Mouse (Mus musculus): Measurements from ENCODE around the gene Ly86.
A peak's percentile ranks its signal among the peaks of the same experiment; 100 is the strongest.

Ly86 gene

DNA sequence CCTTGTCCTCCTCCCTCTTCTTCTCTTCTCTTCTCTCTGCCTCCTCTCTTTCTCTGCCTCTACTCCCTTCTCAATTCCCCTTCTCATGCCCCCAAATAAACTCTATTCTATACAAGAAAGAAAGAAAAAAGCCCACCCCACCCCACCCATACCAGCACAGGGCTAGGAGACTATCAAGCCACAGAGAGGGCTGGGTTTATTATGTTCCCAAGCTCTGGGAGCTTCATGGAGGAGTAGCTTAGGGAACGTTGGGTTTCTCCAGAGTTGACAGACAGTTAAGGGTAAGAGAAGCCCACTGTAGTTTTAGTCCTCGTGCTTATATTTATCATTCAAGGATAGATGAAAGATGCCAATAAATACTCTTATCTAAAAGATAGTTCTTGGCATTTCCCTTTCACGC lies 88.7 kb downstream of the Ly86 start:
- no peak for DNase-seq

DNA sequence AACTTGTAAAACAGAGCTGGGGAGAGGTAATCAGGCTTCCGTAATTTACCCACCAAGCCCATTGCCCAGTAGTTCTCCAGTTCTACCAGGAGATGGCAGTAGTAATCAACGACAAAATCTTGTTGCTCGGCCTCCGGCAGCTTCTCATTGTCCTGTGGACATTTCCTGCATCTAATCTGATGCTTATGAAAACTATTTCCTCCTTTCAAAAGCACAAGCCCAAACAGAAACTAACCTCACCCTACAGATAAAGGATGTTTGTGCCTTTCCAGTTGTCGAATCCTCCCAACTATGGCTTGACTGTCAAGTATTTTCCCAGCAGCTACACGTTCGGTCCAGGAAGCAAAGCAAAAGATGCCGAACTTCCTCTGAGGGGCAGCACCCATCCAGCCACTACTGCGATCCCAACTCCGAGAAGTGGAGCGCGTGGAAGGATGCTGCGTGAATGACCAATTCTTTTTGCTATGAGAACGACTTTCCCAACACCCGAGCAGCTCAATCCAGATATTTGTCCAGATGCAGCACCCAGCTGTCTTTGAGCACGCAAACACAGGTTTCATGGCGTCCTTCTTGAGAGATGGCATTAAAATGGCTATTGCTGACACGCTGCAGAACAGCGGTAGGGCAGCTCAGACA lies 89.2 kb downstream of the Ly86 start:
- peak; percentile 91 for DNase-seq

DNA sequence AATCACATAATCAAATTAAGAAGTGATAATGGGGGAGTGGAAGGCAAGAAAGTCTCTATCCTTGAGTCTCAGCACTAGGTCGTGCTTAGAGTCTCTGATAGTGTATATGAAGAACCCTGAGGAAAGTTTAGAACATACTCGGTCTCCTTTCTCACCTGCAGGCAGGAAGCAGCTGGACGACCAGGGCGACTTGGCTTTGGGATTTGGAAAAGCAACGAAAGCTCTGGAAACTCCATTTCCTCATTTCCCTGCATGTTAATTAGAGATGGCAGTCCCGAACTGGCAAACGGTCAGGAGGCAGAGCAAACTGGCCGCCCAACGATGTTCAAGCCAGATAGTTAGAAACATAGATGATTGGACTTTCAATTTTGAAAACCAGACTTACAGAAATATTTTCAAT lies 89.8 kb downstream of the Ly86 start:
- no peak for DNase-seq

DNA sequence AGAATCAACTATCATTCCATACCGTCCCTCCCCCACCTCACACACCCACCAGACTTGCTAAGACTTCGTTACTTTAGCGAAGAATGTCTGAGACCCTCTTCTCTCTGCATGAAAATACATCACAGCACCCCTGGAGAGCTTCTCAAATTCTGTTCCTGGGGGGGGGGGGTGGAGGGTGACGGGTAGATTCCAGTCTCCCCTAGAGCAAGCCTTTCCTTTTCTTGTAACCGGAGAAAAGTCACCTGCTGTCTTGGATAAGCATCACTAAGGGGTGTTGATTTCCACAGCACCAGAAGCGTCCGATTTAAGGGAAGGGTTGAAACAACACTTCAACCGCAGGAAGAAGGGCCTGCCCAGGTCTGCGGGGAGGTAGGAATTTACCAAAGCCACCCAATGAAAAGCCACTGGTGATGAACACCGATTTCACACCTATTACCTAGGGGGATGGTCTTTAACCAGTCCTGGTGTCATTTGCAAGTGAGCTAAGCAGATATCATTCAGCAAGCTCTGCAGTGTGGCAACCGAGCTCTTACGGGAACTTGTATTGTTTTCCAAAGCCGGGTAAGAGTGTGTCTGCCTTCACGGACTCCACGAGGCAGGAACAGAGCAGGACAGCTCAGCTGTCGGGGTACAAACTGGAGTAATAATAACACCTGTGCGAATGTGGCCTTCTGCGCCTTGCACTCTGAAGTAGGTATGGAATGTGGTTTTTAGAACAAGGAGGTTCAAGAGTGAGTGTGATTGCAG lies 91.4 kb downstream of the Ly86 start:
- DNase-seq, result no peak

DNA sequence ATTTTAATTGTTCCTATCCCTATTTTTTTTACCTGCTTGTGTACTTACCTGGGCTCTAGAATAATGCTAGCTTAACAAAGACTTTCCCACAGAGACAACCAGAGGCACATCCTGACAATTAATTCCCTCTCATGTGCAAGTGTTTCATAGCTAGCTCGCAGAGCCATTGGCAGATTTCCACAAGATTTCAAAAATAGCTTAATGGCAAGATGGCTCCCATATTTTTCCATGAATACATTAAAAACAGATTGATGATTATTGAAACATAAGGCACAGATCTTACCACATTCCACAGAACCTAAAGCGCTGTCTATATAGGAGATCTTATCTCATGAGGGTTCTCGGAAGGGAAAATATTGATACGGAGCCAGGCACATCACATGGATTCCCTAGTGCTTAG lies 93.8 kb downstream of the Ly86 start:
- DNase-seq, result no peak

DNA sequence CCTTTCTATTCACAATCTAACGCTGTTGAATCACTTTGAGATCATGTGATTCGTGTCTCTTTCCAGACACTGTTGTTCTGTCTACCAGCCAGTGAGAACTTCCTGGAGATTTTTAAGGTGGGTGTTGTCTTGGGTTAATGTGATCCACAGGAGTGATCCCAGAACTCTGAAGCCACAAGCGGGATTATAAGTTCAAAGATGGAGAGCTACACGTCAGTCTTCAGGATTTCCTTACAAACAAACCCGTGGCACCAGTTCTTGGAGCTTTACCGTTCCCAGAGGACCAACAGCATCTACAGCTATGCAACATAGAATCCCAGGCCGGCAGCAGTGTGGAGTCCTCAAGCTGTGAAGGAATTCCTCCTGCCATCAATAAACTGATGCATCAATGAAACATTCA lies 94.5 kb downstream of the Ly86 start:
- no peak for DNase-seq

DNA sequence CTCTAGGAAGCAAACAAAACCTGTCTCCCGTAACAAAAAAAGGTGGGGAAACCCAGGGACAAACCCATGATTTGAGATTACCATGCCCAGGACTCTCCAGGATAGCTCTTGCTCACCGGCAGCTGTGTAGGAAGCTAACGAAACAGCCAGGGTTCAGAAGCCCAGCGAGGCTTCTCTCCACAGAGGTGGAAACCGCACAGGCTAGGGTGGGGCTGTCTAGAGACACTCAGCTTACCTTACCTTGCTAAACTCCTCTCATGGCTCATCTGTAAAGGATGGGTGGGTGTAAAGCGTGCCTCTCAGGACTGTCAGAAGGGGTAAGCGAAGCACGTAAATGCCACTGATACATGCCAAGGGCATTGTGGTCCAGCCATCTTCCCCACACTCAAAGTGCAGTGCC lies 94.9 kb downstream of the Ly86 start:
- DNase-seq, result no peak

DNA sequence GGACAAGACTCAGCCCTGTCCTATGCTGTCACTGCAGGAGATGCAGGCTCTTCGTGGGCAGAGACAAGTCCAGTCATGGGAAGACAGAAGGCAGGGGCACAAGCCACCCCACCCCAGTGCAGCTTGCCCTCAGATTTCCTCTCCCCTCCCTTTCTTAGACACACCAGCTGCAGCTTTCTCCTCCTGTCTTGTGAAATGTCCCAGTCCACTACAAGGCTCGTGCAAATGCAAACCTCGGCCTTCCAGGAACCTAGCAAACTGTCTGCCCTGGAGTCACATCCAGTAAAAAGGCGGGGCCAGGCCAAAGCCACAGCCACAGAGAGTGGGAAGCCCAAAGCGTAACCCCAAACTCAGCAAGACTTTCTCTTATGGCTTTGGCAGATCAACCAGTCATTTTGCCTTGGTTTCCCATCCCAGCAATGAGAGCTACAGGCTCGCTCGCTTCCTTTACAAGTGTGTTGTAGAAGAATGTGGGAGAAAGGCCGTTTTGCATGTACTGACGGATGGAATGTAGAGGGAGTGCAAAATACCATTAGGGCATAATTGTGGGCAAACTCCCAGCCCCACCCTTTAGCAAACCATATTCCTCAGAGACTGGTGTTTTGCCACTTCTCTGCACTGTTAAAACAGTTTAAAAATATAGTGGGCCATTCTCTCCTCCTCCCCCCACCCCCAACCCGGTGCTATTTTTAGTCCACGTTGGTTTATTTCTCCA lies 95.7 kb downstream of the Ly86 start:
- DNase-seq, result peak; percentile 60

DNA sequence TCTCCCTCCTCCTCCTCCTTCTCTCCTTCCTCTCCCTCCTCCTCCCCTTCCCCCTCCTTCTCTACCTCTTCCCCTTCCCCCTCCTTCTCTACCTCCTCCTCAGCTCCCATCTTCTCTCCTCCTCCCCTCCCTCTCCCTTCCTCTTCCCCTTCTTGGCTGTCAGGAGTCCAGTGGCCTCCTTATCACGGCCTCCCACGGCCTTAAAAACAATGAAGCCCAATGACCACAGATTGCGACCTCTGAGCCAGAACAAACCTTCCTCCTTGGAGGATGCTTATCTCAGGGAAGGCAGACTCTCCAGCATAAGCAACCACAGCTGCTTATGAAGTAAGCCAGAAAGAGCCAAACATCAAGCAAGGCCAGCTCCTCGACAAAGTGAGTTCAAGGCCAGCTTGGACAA lies 97.0 kb downstream of the Ly86 start:
- DNase-seq, result peak; percentile 65

DNA sequence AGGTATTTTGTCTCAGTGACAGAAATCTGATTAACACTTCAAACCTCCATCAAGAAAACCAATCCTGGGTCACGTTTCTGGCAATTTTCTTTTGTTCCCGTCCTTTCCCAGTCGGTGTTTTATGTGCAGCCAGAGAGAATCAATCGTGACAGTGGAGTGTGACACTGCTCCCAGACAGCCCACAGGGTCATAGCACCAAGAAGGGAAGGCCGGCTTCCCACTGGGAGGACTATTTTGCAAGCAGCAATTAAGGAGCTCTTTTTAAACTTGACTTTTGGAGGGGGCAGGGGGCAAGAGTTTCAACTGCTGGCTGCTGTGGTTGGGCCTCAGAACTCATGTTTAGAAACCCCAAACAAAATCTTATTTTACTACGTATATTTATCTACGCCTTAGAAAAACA lies 97.5 kb downstream of the Ly86 start:
- DNase-seq, result peak; percentile 48

DNA sequence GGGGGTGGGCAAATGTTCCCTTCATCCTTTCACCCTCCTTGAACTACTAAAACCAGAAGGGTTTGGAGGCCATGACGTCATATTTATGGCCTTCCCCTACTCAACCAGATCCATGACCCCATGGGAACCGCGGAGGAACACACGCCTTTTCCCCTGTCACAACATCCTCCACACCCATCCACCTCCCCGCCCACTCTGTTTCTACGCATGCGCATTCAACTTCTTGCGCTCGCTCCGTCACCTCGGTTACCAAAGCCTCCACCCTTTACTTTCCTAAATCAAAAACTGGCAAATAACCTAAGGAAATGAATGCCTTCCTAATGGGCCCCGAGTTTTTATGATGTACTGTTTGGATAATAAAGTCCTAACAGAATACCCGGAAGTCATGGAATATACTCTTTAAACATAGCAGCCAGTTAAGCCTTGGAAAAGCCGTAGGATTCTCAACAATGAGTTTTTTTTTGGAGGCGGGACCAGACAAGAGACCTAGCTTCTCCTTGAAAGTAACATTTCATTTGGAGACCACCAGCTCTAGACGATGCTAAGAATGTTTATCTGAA lies 101.8 kb downstream of the Ly86 start:
- DNase-seq, result peak; percentile 86

DNA sequence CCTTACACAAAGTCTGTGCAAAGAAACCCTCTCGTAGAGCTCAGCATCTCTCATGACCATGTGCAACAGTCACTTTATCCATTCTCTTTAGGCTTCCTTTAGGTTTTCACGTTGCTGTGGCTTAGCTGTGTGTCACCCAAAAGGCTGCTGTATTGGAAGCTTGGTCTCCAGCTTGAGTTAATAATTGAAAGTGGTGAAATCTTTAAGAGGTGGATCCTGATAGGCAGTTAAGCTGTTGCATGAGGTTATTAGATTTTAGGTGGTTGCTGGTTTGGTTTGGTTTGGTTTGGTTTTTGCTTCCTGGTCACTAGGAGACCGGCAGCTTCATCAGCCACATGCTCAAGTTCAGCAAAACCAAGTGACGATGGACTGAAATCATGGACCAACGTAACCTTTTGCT lies 106.0 kb downstream of the Ly86 start:
- DNase-seq, result no peak

DNA sequence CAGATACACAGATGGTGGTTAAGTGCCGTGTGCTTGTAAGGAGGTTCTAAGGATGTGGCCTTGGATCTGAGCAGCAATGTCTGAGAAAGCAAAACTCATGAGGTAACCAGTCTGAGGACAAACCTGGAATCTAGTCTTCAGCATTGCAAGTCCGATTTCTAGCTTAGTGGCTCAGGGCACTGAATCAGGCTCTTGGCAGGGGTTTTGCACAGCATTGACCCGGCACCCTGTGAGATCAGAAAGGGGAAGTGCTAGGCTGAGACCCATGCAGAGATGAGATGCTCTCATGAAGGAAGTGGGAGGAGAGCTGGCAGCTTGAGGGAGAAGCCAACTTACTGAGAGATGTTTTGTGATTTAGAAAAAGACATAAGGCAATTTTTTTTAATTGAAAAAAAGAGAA lies 106.5 kb downstream of the Ly86 start:
- peak; percentile 78 for DNase-seq

DNA sequence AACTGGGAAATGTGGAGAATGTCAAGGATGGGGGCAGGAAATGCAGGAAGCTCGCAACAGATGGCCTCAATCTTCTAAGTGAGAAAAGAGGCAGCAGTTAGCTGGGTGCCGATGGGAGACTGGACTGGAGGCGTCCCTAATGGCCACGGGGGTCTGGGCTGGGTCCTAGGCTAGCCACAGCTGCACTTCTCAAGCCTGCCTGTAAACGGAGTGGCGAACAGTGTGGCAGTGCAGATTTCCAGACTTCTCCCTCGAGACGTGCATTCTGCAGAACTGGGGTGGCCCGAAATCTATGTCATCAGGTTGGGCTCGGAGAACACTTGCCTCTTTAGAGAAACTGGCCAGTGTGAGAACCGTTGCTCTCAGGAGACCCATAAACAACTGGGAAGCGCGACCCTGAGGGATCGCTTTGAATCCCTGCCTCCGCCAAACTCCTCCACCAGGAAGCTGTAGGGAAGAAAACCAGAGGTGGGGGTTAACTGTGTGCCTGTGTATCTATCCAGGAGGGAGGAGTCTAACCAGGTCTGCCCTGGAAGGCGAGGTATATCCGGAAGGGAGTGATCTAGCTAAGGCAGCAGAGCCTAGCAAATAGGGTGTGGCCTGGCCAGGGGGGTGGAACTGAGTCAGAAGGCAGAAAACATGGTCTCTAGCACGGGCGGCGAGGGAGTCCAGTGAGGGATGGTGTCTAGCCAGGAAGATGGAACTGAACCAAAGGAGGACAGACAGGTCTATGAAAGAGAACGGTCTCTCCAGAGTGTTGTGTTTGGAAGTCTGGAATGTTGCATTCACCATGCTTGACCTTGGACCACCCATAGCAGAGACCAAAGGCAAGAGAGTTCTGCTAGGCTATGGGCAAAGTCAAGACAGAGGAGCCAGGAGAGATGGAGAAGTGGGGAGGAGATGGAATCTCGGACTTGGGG lies 107.3 kb downstream of the Ly86 start:
- peak; percentile 89 for DNase-seq

DNA sequence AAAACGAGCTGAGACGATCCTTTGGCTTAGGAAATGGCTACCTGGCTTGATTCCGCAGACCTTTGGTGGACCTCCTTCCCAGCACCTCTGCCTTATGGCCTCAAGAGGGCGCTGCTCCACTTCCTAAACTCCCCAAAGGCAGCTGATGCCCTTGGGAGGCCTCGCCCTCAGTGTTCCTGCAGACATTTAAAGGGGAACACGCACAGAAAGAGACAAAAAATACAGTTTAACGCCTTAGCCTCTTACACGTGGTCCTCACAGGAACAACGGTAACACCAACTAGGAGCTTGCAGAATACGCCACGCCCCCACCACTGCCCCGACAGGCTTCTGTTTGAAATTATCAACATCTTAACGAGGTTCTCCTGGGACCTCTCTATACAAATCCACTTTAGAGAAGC lies 108.2 kb downstream of the Ly86 start:
- DNase-seq, result peak; percentile 97

DNA sequence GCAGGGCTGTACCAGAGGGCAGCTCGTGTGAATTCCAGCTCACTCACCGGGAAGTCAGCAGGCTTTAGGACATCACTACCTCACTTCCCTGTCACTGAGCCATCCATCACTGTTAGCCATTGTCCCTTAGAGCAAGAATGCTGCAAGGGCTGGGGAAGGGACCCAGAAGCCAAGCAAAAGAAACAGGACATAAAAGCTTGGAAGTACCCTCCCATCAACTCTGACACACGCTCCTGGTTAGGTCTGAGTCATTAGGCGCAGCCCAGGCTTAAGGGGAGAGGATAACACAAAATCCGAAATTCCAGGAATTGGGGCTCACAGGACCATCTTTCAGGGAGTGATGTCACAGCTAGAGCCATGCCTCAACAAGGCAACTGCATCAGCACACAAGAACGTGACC lies 109.3 kb downstream of the Ly86 start:
- DNase-seq, result no peak

DNA sequence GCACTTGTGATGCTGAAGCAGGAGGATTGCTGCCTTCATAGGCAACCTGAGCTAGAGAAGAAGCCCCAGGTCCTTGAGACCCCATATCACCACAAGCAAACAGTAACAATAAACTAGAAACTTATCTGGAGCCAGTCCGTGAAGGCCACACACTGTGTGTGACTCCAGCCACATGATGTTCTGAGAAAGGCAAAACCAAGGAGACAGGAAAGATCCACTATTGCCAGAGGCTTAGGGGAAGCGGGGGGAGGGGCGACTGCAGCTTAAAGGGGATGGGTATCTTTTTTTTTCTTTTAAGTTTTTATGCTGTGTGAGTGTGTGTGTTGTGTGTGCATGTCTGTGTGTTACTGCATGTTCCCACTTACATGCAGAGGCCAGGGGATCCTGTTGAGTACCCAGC lies 110.6 kb downstream of the Ly86 start:
- DNase-seq, result no peak

DNA sequence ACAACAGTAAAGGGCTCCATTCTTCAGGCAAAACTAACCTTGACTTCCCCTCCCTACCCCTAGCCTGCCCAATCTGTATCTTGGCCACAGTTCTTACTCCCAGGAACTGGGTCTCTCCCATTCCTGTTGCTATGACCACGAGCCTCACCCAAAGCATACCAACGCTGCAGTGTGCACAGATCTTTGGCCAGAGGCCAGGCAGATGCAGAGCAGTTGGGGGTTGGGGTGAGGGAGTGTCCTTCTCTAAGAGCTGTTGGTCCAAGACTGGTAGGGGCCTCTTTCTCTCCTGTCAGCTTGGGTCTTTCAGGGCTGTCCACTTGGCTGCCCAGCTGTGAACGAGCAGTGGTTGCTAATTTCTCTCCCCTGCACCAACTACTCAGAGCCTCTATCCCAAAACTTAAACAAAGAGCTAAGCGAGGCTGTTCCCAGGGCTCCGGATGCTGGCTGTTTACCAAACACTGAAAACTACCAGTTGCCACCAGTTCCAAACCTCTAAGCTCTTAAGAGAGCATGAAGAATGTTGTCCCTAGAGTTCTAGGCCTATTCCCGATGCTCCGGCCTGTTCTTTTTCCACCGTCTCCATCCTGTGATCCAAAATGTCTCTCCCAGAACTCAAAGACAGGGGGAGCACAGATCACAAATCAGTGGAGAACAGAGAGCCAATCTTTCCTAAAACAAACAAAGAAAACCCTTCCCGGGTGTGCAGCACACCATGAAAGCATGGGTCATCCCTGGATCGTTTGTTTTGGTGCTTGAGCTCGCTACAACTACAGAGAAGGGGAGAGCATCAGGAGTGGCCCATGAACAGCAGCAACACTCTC lies 112.2 kb downstream of the Ly86 start:
- DNase-seq, result peak; percentile 95

DNA sequence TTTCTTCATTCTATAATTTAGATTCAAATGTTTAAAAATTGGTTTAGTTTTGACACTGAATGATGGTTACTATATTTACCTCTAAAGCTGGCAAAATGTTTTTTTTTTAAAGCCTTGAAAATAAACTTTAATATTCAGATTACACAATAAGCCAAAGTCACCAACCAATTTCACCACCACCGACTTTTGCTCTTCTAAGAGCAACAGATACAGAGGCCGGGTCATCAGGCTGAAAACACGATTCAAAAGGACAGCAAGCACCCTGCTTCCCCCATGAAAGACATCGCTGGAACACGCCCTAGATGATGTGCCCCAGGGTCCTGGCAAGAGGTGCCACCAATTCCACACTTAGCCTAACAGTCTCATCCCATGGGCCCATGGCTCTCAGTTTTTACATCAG lies 113.5 kb downstream of the Ly86 start:
- no peak for DNase-seq

DNA sequence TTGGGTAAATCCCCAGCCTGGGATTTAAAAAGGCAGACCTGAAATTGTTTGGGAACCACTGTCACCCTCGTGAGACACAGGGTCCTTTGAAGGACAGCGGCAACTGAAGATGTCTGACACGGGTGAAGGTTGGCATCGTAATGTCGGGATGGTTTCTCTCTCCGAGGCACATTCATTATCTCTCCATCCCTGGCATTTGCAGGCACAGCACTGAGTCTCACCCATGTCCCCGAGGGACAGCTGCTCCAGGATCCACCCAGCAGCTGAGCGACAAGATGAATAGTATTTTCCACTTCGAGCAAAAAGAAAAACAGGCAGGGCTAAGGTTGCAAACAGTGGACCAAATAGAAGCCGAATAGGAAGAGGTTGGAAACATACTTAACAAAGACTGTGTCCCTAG lies 114.0 kb downstream of the Ly86 start:
- DNase-seq, result no peak

DNA sequence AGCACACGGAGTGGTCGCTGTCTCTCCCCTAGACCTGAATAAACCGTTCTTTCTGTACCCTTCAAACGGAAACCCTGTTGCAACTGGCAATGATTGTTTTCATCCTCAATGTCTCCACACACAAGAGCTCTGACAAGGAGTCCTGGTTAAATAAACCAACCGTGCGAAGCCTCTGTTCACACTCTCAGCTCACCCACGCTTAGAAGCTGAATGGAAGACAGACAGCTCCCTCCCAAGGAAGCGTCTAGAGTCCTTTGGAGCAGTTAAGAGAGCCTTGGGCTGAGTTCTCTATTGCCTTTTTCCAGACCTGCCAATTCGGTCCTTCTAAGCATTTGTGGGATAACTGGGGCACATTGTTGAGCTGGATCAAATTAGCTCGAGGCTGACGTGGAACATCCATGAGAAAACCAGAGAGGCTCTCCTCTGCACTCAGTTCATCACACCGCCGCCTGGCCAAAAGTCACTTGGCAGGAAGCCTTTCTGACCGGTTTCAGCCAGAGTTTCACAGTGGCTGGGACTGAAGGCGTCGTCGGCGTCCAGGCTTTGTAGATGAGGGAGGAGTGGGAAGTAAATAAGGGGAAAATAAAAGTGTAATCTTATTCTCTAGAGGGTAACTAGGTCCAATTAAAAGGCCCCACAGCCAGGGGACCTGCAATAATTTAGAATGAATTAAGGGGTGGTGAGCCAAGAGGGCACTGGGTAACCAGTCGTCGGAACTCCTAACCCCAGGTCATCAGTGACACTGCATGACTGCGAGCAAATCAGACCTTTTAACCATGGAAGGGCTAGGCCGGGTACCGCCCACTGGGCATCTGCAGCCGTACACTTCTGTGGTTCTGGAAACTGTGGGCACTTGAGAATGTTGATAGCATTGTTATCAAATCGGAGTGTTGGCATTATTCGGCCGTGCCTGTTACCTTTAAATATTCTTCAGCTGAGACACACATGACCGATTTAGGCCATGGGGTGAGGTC lies 115.2 kb downstream of the Ly86 start:
- DNase-seq, result peak; percentile 86

All from lung, postnatal 36 days (tissue).